Mouse (Mus musculus) liver, embryonic 15.5 days (tissue): ENCODE data around the gene Pik3r5. TPM values are rescaled to one million over a fixed set of nuclear protein-coding genes. Genes with fewer than 3 reads are reported as not detected.

ENCODE experiments used
- ATAC-seq: fragments of 200-750 bp; cut with Nextera tagmentation; 2 replicates; pipeline ENCODE4 v1.8.0; 2017; ENCODE audit warnings: moderate number of reproducible peaks, mild to moderate bottlenecking, moderate library complexity; ENCODE audit not compliant: insufficient read depth
- H3K27ac ChIP-seq: fragments of 300-500 bp; sonication (generic); replicated peaks from 2 replicates; pipeline ENCODE4 v1.5.1; 2015; ENCODE audit warnings: mild to moderate bottlenecking, inconsistent platforms
- H3K27me3 ChIP-seq: fragments of 300-500 bp; sonication (generic); 2 replicates; pipeline ENCODE4 v1.6.1; 2015; ENCODE audit warnings: mild to moderate bottlenecking, inconsistent platforms
- H3K36me3 ChIP-seq: fragments of 300-500 bp; sonication (generic); replicated peaks from 2 replicates; pipeline ENCODE4 v1.6.1; 2015; ENCODE audit warnings: moderate library complexity, mild to moderate bottlenecking, inconsistent platforms
- H3K4me1 ChIP-seq: fragments of 300-500 bp; sonication (generic); replicated peaks from 2 replicates; pipeline ENCODE4 v1.6.1; 2015; ENCODE audit warnings: inconsistent platforms
- H3K4me2 ChIP-seq: fragments of 300-500 bp; sonication (generic); 2 replicates; pipeline ENCODE4 v1.6.1; 2015; ENCODE audit warnings: moderate library complexity, mild to moderate bottlenecking, inconsistent platforms
- H3K4me3 ChIP-seq: fragments of 300-500 bp; sonication (generic); replicated peaks from 2 replicates; pipeline ENCODE4 v1.5.1; 2015; ENCODE audit warnings: mild to moderate bottlenecking, inconsistent platforms
- H3K9ac ChIP-seq: fragments of 300-500 bp; sonication (generic); 2 replicates; pipeline ENCODE4 v1.6.1; 2015; ENCODE audit warnings: moderate library complexity, mild to moderate bottlenecking, inconsistent platforms
- H3K9me3 ChIP-seq: fragments of 300-500 bp; sonication (generic); replicated peaks from 2 replicates; pipeline ENCODE4 v1.6.1; 2016; ENCODE audit warnings: inconsistent platforms
- WGBS: fragments of 180-500 bp; shearing (Covaris S2); methylation state at CpG from one replicate; pipeline ENCODE4 v1.1.7; 2015; ENCODE audit warnings: mixed read lengths; ENCODE audit not compliant: insufficient replicate concordance; 5-methylcytosine and 5-hydroxymethylcytosine counted together
- polyA plus RNA-seq: library from polyadenylated mRNA; unstranded; fragments of >200 nt; fragmentation: Nextera tagmentation; extraction: Ambion mirVana; gene quantifications from 2 replicates; pipeline ENCODE4 v1.2.1, GENCODE M21; 2015

Pik3r5 gene
- polyA plus RNA-seq, 1 experiment from 2014 or later: 0.78 TPM

- WGBS: 41% methylated on average over 5 of the region's 5 CpGs
- Histone ChIP-seq H3K9ac (no peak overlapping the region), H3K9me3 (no peaks in the 10 kb centered on the region), H3K27me3 (no peaks in the 10 kb centered on the region), H3K36me3 (no peaks in the 10 kb centered on the region), H3K4me1 (no peaks in the 10 kb centered on the region), H3K27ac (no peak overlapping the region), H3K4me3 (no peak overlapping the region), H3K4me2 (no peak overlapping the region)
- ATAC-seq: no peak
Measured at GRCm38 (mm10) chr11:68451747-68452405, 20.0 kb downstream of the Pik3r5 start.

- Histone ChIP-seq H3K27me3 (no peaks in the 10 kb centered on the region), H3K4me1 (no peaks in the 10 kb centered on the region), H3K27ac (no peak overlapping the region), H3K4me2 (no peak overlapping the region), H3K9ac (no peak overlapping the region), H3K36me3 (no peaks in the 10 kb centered on the region), H3K4me3 (no peak overlapping the region), H3K9me3 (no peaks in the 10 kb centered on the region)
- no peak for ATAC-seq
- 61% methylated on average over 8 of the region's 8 CpGs for WGBS
Measured at GRCm38 (mm10) chr11:68452740-68453139, 20.8 kb downstream of the Pik3r5 start.

GRCm38 (mm10) chr11:68453301-68453700, 21.4 kb downstream of the Pik3r5 start:
- Histone ChIP-seq H3K27ac (no peak overlapping the region), H3K36me3 (no peaks in the 10 kb centered on the region), H3K4me1 (no peaks in the 10 kb centered on the region), H3K9ac (no peak overlapping the region), H3K4me2 (no peak overlapping the region), H3K27me3 (no peaks in the 10 kb centered on the region), H3K9me3 (no peaks in the 10 kb centered on the region), H3K4me3 (no peak overlapping the region)
- ATAC-seq: no peak
- WGBS: 59% methylated on average over 6 of the region's 6 CpGs

- WGBS: 57% methylated on average over 8 of the region's 8 CpGs
- no peaks in the 10 kb centered on the region for H3K27me3 ChIP-seq
- no peak overlapping the region for H3K27ac ChIP-seq
- no peak for ATAC-seq
- H3K9ac ChIP-seq: no peak overlapping the region
- no peaks in the 10 kb centered on the region for H3K4me1 ChIP-seq
- H3K9me3 ChIP-seq: no peaks in the 10 kb centered on the region
- H3K36me3 ChIP-seq: no peaks in the 10 kb centered on the region
- H3K4me3 ChIP-seq: no peak overlapping the region
- H3K4me2 ChIP-seq: no peak overlapping the region
Measured at GRCm38 (mm10) chr11:68458086-68458485, 26.2 kb downstream of the Pik3r5 start.

GRCm38 (mm10) chr11:68459021-68459420, 27.1 kb downstream of the Pik3r5 start:
- H3K9me3 ChIP-seq: no peaks in the 10 kb centered on the region

GRCm38 (mm10) chr11:68459486-68459885, 27.6 kb downstream of the Pik3r5 start:
- Histone ChIP-seq H3K9me3 (no peaks in the 10 kb centered on the region), H3K4me1 (no peaks in the 10 kb centered on the region), H3K27me3 (no peaks in the 10 kb centered on the region), H3K9ac (no peak overlapping the region), H3K4me2 (no peak overlapping the region), H3K36me3 (no peaks in the 10 kb centered on the region), H3K4me3 (no peak overlapping the region), H3K27ac (no peak overlapping the region)
- no peak for ATAC-seq
- 56% methylated on average over 5 of the region's 5 CpGs for WGBS

More at GRCm38 (mm10) chr11:68459021-68459420, 27.1 kb downstream of the Pik3r5 start:
- no peak for ATAC-seq
- Histone ChIP-seq H3K27ac (no peak overlapping the region), H3K4me1 (no peaks in the 10 kb centered on the region), H3K27me3 (no peaks in the 10 kb centered on the region), H3K9ac (no peak overlapping the region), H3K4me3 (no peak overlapping the region), H3K36me3 (no peaks in the 10 kb centered on the region), H3K4me2 (no peak overlapping the region)
- 62% methylated on average over 5 of the region's 5 CpGs for WGBS

GRCm38 (mm10) chr11:68462716-68463115, 30.8 kb downstream of the Pik3r5 start:
- Histone ChIP-seq H3K4me2 (no peak overlapping the region), H3K27ac (no peak overlapping the region), H3K4me1 (no peaks in the 10 kb centered on the region), H3K27me3 (no peaks in the 10 kb centered on the region), H3K36me3 (no peaks in the 10 kb centered on the region), H3K9ac (no peak overlapping the region), H3K4me3 (no peak overlapping the region), H3K9me3 (no peaks in the 10 kb centered on the region)
- ATAC-seq: no peak
- WGBS: 54% methylated on average over 3 of the region's 3 CpGs

- Histone ChIP-seq H3K36me3 (no peaks in the 10 kb centered on the region), H3K9ac (no peak overlapping the region), H3K27me3 (no peaks in the 10 kb centered on the region), H3K4me2 (no peak overlapping the region), H3K27ac (no peak overlapping the region), H3K4me1 (no peaks in the 10 kb centered on the region), H3K9me3 (no peaks in the 10 kb centered on the region), H3K4me3 (no peak overlapping the region)
- ATAC-seq: no peak
- WGBS: 57% methylated on average over 5 of the region's 5 CpGs
Measured at GRCm38 (mm10) chr11:68464260-68464659, 32.3 kb downstream of the Pik3r5 start.

- Histone ChIP-seq H3K4me2 (no peak overlapping the region), H3K27me3 (no peaks in the 10 kb centered on the region), H3K4me3 (no peak overlapping the region), H3K9me3 (no peaks in the 10 kb centered on the region), H3K27ac (no peak overlapping the region), H3K36me3 (no peaks in the 10 kb centered on the region), H3K9ac (no peak overlapping the region), H3K4me1 (no peaks in the 10 kb centered on the region)
- WGBS: 42% methylated on average over 2 of the region's 2 CpGs
- ATAC-seq: no peak
Measured at GRCm38 (mm10) chr11:68465090-68465489, 33.2 kb downstream of the Pik3r5 start.

GRCm38 (mm10) chr11:68467441-68467840, 35.5 kb downstream of the Pik3r5 start:
- H3K4me2 ChIP-seq: no peak overlapping the region
- H3K9me3 ChIP-seq: no peaks in the 10 kb centered on the region
- WGBS: 64% methylated on average over 7 of the region's 7 CpGs
- no peak for ATAC-seq
- no peaks in the 10 kb centered on the region for H3K27me3 ChIP-seq
- H3K36me3 ChIP-seq: no peaks in the 10 kb centered on the region
- H3K27ac ChIP-seq: no peak overlapping the region
- no peak overlapping the region for H3K9ac ChIP-seq
- H3K4me3 ChIP-seq: no peak overlapping the region
- H3K4me1 ChIP-seq: no peaks in the 10 kb centered on the region

GRCm38 (mm10) chr11:68467962-68468612, 36.2 kb downstream of the Pik3r5 start:
- ATAC-seq: no peak
- no peak overlapping the region for H3K9ac ChIP-seq
- H3K9me3 ChIP-seq: no peaks in the 10 kb centered on the region
- 55% methylated on average over 9 of the region's 9 CpGs for WGBS
- no peaks in the 10 kb centered on the region for H3K36me3 ChIP-seq
- H3K27me3 ChIP-seq: no peaks in the 10 kb centered on the region
- no peak overlapping the region for H3K4me2 ChIP-seq
- no peak overlapping the region for H3K27ac ChIP-seq
- H3K4me3 ChIP-seq: no peak overlapping the region
- H3K4me1 ChIP-seq: no peaks in the 10 kb centered on the region

GRCm38 (mm10) chr11:68468886-68469285, 37.0 kb downstream of the Pik3r5 start:
- ATAC-seq: no peak
- Histone ChIP-seq H3K36me3 (no peaks in the 10 kb centered on the region), H3K9me3 (no peaks in the 10 kb centered on the region), H3K27me3 (no peaks in the 10 kb centered on the region), H3K4me3 (no peak overlapping the region), H3K4me2 (no peak overlapping the region), H3K27ac (no peak overlapping the region), H3K4me1 (no peaks in the 10 kb centered on the region), H3K9ac (no peak overlapping the region)
- WGBS: 54% methylated on average over 4 of the region's 4 CpGs
